Mouse (Mus musculus) liver, embryonic 11.5 days (tissue): Measurements from ENCODE around the gene Cryab. TPM values are rescaled to one million over a fixed set of nuclear protein-coding genes. Genes with fewer than 3 reads are reported as not detected.

ENCODE experiments used
- ATAC-seq: fragments of 200-750 bp; cut with Nextera tagmentation; replicated peaks from 2 replicates; pipeline ENCODE4 v1.8.0; 2017; ENCODE audit warnings: moderate number of reproducible peaks, mild to moderate bottlenecking, moderate TSS enrichment, moderate library complexity; ENCODE audit not compliant: low FRiP score
- DNase-seq: peaks from one replicate; pipeline ENCODE4 v3.0.0-alpha.2; 2017; ENCODE audit warnings: low spot score
- H3K27ac ChIP-seq: fragments of 300-500 bp; sonication (generic); 2 replicates; pipeline ENCODE4 v1.5.1; 2014; ENCODE audit warnings: mild to moderate bottlenecking, low read depth, low read length, control low read depth
- H3K27me3 ChIP-seq: fragments of 300-500 bp; sonication (generic); replicated peaks from 2 replicates; pipeline ENCODE4 v1.6.1; 2014; ENCODE audit warnings: low read length, mixed read lengths; ENCODE audit not compliant: control insufficient read depth, insufficient read depth
- H3K36me3 ChIP-seq: fragments of 300-500 bp; sonication (generic); 2 replicates; pipeline ENCODE4 v1.6.1; 2014; ENCODE audit warnings: mild to moderate bottlenecking, low read length, moderate library complexity, mixed read lengths; ENCODE audit not compliant: control insufficient read depth, insufficient read depth
- H3K4me1 ChIP-seq: fragments of 300-500 bp; sonication (generic); replicated peaks from 2 replicates; pipeline ENCODE4 v1.6.1; 2014; ENCODE audit warnings: low read length, mixed read lengths; ENCODE audit not compliant: control insufficient read depth, insufficient read depth
- H3K4me2 ChIP-seq: fragments of 300-500 bp; sonication (generic); 2 replicates; pipeline ENCODE4 v1.6.1; 2014; ENCODE audit warnings: mild to moderate bottlenecking, control low read depth, moderate library complexity
- H3K4me3 ChIP-seq: fragments of 300-500 bp; sonication (generic); 2 replicates; pipeline ENCODE4 v1.5.1; 2014; ENCODE audit warnings: low read depth, low read length, control low read depth
- H3K9ac ChIP-seq: fragments of 300-500 bp; sonication (generic); 2 replicates; pipeline ENCODE4 v1.6.1; 2014; ENCODE audit warnings: low read depth, low read length, control low read depth
- H3K9me3 ChIP-seq: fragments of 300-500 bp; sonication (generic); 2 replicates; pipeline ENCODE4 v1.6.1; 2016; ENCODE audit warnings: low read length, inconsistent platforms, mixed read lengths; ENCODE audit not compliant: control insufficient read depth
- WGBS: fragments of 180-500 bp; shearing (Covaris S2); extraction: QIAGEN DNeasy Blood & Tissue Kit; methylation state at CpG from one replicate; pipeline ENCODE4 v1.1.7; 2014; 5-methylcytosine and 5-hydroxymethylcytosine counted together
- polyA plus RNA-seq: library from polyadenylated mRNA; unstranded; fragments of >200 nt; fragmentation: Nextera tagmentation; extraction: Ambion mirVana; gene quantifications from 2 replicates; pipeline ENCODE4 v1.2.1, GENCODE M21; 2014

Gene Cryab
- polyA plus RNA-seq, 1 experiment from 2014 or later: 13.7 TPM

- Histone ChIP-seq H3K4me2 (peak within 1 kb of the TSS; percentile 75), H3K4me1 (peaks cover 5% of the 10 kb centered on the region), H3K9me3 (no peaks in the 10 kb centered on the region), H3K27me3 (no peaks in the 10 kb centered on the region), H3K9ac (no peak within 1 kb of the TSS), H3K4me3 (peak within 1 kb of the TSS; percentile 45), H3K36me3 (no peaks in the 10 kb centered on the region), H3K27ac (no peak within 1 kb of the TSS)
- 14% methylated on average over 36 of the region's 36 CpGs for WGBS
- ATAC-seq (peak; percentile 99), DNase-seq (peak; percentile 90)
Measured at GRCm38 (mm10) chr9:50738914-50739870, 11.9 kb upstream of the Cryab start, which contains the start of gene Dixdc1. Dixdc1 (minus strand) TSS chr9:50739517.

GRCm38 (mm10) chr9:50740867-50741784, 10.0 kb upstream of the Cryab start:
- 81% methylated on average over 14 of the region's 14 CpGs for WGBS
- ATAC-seq (no peak), DNase-seq (no peak)
- no peak overlapping the region for H3K27ac ChIP-seq
- H3K9me3 ChIP-seq: no peaks in the 10 kb centered on the region
- no peak overlapping the region for H3K9ac ChIP-seq
- H3K27me3 ChIP-seq: no peaks in the 10 kb centered on the region
- H3K4me1 ChIP-seq: peaks cover 5% of the 10 kb centered on the region
- no peak overlapping the region for H3K4me2 ChIP-seq
- no peak overlapping the region for H3K4me3 ChIP-seq
- H3K36me3 ChIP-seq: no peaks in the 10 kb centered on the region

GRCm38 (mm10) chr9:50742261-50742660, 8.9 kb upstream of the Cryab start:
- ATAC-seq (no peak), DNase-seq (no peak)
- no peaks in the 10 kb centered on the region for H3K27me3 ChIP-seq
- H3K9me3 ChIP-seq: no peaks in the 10 kb centered on the region
- H3K4me3 ChIP-seq: no peak overlapping the region
- peaks cover 5% of the 10 kb centered on the region for H3K4me1 ChIP-seq
- WGBS: 83% methylated on average over 3 of the region's 3 CpGs
- H3K27ac ChIP-seq: no peak overlapping the region
- H3K36me3 ChIP-seq: no peaks in the 10 kb centered on the region
- no peak overlapping the region for H3K4me2 ChIP-seq
- H3K9ac ChIP-seq: no peak overlapping the region

- no peak overlapping the region for H3K9ac ChIP-seq
- H3K9me3 ChIP-seq: no peaks in the 10 kb centered on the region
- no peak overlapping the region for H3K4me3 ChIP-seq
- WGBS: 68% methylated on average over 2 of the region's 2 CpGs
- ATAC-seq (no peak), DNase-seq (no peak)
- H3K27me3 ChIP-seq: no peaks in the 10 kb centered on the region
- no peaks in the 10 kb centered on the region for H3K36me3 ChIP-seq
- no peak overlapping the region for H3K4me2 ChIP-seq
- H3K27ac ChIP-seq: no peak overlapping the region
- peaks cover 5% of the 10 kb centered on the region for H3K4me1 ChIP-seq
Measured at GRCm38 (mm10) chr9:50742744-50743143, 8.4 kb upstream of the Cryab start.

GRCm38 (mm10) chr9:50745806-50746205, 5.3 kb upstream of the Cryab start:
- H3K4me1 ChIP-seq: no peaks in the 10 kb centered on the region
- no peaks in the 10 kb centered on the region for H3K36me3 ChIP-seq
- no peaks in the 10 kb centered on the region for H3K9me3 ChIP-seq
- peak overlapping the region; percentile 50 for H3K9ac ChIP-seq
- H3K27ac ChIP-seq: no peak overlapping the region
- ATAC-seq (no peak), DNase-seq (no peak)
- H3K27me3 ChIP-seq: no peaks in the 10 kb centered on the region
- WGBS: 24% methylated on average over 7 of the region's 7 CpGs
- peak overlapping the region; percentile 62 for H3K4me2 ChIP-seq
- peak overlapping the region; percentile 44 for H3K4me3 ChIP-seq

GRCm38 (mm10) chr9:50746214-50746677, 4.9 kb upstream of the Cryab start, which contains the start of gene 2310030G06Rik:
2310030G06Rik (minus strand) TSS chr9:50746536.
- H3K4me3 ChIP-seq: peak within 1 kb of the TSS; percentile 44
- H3K4me1 ChIP-seq: no peaks in the 10 kb centered on the region
- H3K36me3 ChIP-seq: no peaks in the 10 kb centered on the region
- peak within 1 kb of the TSS; percentile 62 for H3K4me2 ChIP-seq
- H3K9ac ChIP-seq: peak within 1 kb of the TSS; percentile 50
- H3K27me3 ChIP-seq: no peaks in the 10 kb centered on the region
- DNase-seq: peak; percentile 55
- no peak; the same call in 1 of the 2 replicates for ATAC-seq
- no peaks in the 10 kb centered on the region for H3K9me3 ChIP-seq
- 7% methylated on average over 19 of the region's 19 CpGs for WGBS
- no peak within 1 kb of the TSS for H3K27ac ChIP-seq

- peaks cover 9% of the 10 kb centered on the region; the same call in 1 of the 2 replicates for H3K27me3 ChIP-seq
- H3K4me3 ChIP-seq: no peak overlapping the region
- H3K4me1 ChIP-seq: 0 out of 2 replicates have a peak, but pooled peaks cover 2% of the 10 kb centered on the region
- no peak for ATAC-seq
- no peak overlapping the region for H3K9ac ChIP-seq
- H3K36me3 ChIP-seq: no peaks in the 10 kb centered on the region
- no peak for DNase-seq
- H3K27ac ChIP-seq: no peak overlapping the region
- no peaks in the 10 kb centered on the region for H3K9me3 ChIP-seq
- H3K4me2 ChIP-seq: no peak overlapping the region
- 84% methylated on average over 6 of the region's 6 CpGs for WGBS
Measured at GRCm38 (mm10) chr9:50750706-50751105, 419 bp upstream of the Cryab start.

- peak; percentile 30 for DNase-seq
- Histone ChIP-seq H3K9me3 (no peaks in the 10 kb centered on the region), H3K4me2 (no peak within 1 kb of the TSS; the same call in 1 of the 2 replicates), H3K36me3 (no peaks in the 10 kb centered on the region), H3K27me3 (peaks cover 9% of the 10 kb centered on the region; the same call in 1 of the 2 replicates), H3K9ac (no peak within 1 kb of the TSS), H3K4me1 (0 out of 2 replicates have a peak, but pooled peaks cover 2% of the 10 kb centered on the region), H3K4me3 (no peak within 1 kb of the TSS), H3K27ac (no peak within 1 kb of the TSS)
- no peak for ATAC-seq
- WGBS: 76% methylated on average over 14 of the region's 14 CpGs
Measured at GRCm38 (mm10) chr9:50752054-50752602, 1.0 kb downstream of the Cryab start, which contains the start of gene Hspb2. Hspb2 (minus strand) TSS chr9:50752354.
